8 mouse cellular contexts compared by ENCODE assay signal in genomic region chr15:84668938-84669747, GRCm38 (mm10). TPM values are rescaled to one million over a fixed set of nuclear protein-coding genes. Genes with fewer than 3 reads are reported as not detected.
DNase-seq lines count a peak whose midpoint lies in the region; ATAC-seq and TF ChIP-seq lines count a peak whose summit lies in the region.

TSS of gene Prr5 (plus strand) at chr15:84669620.

- no peak within 1 kb of the TSS for H3K27ac ChIP-seq in heart, embryonic 12.5 days (ENCODE audit: poor library complexity, severe bottlenecking)
- H3K27ac ChIP-seq in hindbrain, postnatal 0 days: peak within 1 kb of the TSS; percentile 46; the same call in 1 of the 2 replicates
- H3K27ac ChIP-seq in limb, embryonic 13.5 days: no peak within 1 kb of the TSS

- no peak within 1 kb of the TSS for H3K4me3 ChIP-seq in heart, embryonic 12.5 days
- H3K4me3 ChIP-seq in hindbrain, postnatal 0 days (ENCODE audit: low read length): no peak within 1 kb of the TSS
- no peak within 1 kb of the TSS for H3K4me3 ChIP-seq in limb, embryonic 13.5 days

- H3K36me3 ChIP-seq in heart, embryonic 12.5 days: no peaks in the 10 kb centered on the region
- H3K36me3 ChIP-seq in hindbrain, postnatal 0 days (ENCODE audit: insufficient read depth, low read length): no peaks in the 10 kb centered on the region
- no peaks in the 10 kb centered on the region for H3K36me3 ChIP-seq in limb, embryonic 13.5 days

- no peak within 1 kb of the TSS for H3K9ac ChIP-seq in heart, embryonic 12.5 days
- no peak within 1 kb of the TSS; the same call in 1 of the 2 replicates for H3K9ac ChIP-seq in hindbrain, postnatal 0 days (replicated peaks; ENCODE audit: low read length)
- peak within 1 kb of the TSS; percentile 13; the same call in 1 of the 2 replicates for H3K9ac ChIP-seq in limb, embryonic 13.5 days

- ATAC-seq in heart, embryonic 12.5 days (ENCODE audit: insufficient number of reproducible peaks, low FRiP score): no peak
- ATAC-seq in hindbrain, postnatal 0 days: no peak
- ATAC-seq in limb, embryonic 13.5 days (ENCODE audit: low FRiP score, low read depth): no peak

- H3K4me2 ChIP-seq in heart, embryonic 12.5 days: no peak within 1 kb of the TSS
- no peak within 1 kb of the TSS for H3K4me2 ChIP-seq in hindbrain, postnatal 0 days (ENCODE audit: low read depth, low read length)
- no peak within 1 kb of the TSS for H3K4me2 ChIP-seq in limb, embryonic 13.5 days (replicated peaks)

- DNase-seq in heart, postnatal 36 days: no peak
- peak; percentile 40 for DNase-seq in adipocyte (ENCODE audit: low spot score)
- DNase-seq in hindbrain, postnatal 0 days (ENCODE audit: low spot score): no peak
- DNase-seq in frontal cortex, postnatal 25 days (ENCODE audit: low spot score in 2 of 2): no peak
- no peak for DNase-seq in embryo, embryonic 10.5 days (ENCODE audit: low spot score)
- no peak for DNase-seq in thymus, postnatal 25 days

- H3K9me3 ChIP-seq in heart, embryonic 12.5 days (replicated peaks): no peaks in the 10 kb centered on the region
- no peaks in the 10 kb centered on the region for H3K9me3 ChIP-seq in hindbrain, postnatal 0 days (ENCODE audit: low read length)
- H3K9me3 ChIP-seq in limb, embryonic 13.5 days: no peaks in the 10 kb centered on the region

- H3K27me3 ChIP-seq in heart, embryonic 12.5 days (replicated peaks): peaks cover 11% of the 10 kb centered on the region; the same call in 1 of the 2 replicates
- H3K27me3 ChIP-seq in hindbrain, postnatal 0 days (ENCODE audit: insufficient read depth, low read length): no peaks in the 10 kb centered on the region
- peaks cover 13% of the 10 kb centered on the region for H3K27me3 ChIP-seq in limb, embryonic 13.5 days

- TF ChIP-seq CTCF in hindbrain, postnatal 0 days (IDR thresholded peaks at IDR 0.05; ENCODE audit: low read depth): no peak

- intact Hi-C loops in heart, postnatal 36 days (cut with DNase I): no loop called here

- 54% methylated on average over 14 of the region's 14 CpGs for WGBS in heart, embryonic 12.5 days
- WGBS in hindbrain, postnatal 0 days: 48% methylated on average over 14 of the region's 14 CpGs
- WGBS in limb, embryonic 13.5 days: 73% methylated on average over 14 of the region's 14 CpGs

- H3K4me1 ChIP-seq in heart, embryonic 12.5 days (replicated peaks): peaks cover 40% of the 10 kb centered on the region
- peaks cover 26% of the 10 kb centered on the region for H3K4me1 ChIP-seq in hindbrain, postnatal 0 days (ENCODE audit: insufficient read depth, low read length)
- H3K4me1 ChIP-seq in limb, embryonic 13.5 days: peaks cover 12% of the 10 kb centered on the region

RNA-seq across cellular contexts. Expression of gene Prr5, which starts in this region (rescaled TPM):
- 23.1 and 25.5 TPM in 2 replicates for polyA plus RNA-seq in heart, embryonic 12.5 days (2016; fragmentation: Nextera tagmentation; extraction: Ambion mirVana)
- total RNA-seq in heart, postnatal 36 days (2021): 1 to 10 TPM; 3.1 to 3.7 TPM
- 25.5 and 34.2 TPM in 2 replicates for total RNA-seq in hindbrain, postnatal 0 days (2014; rRNA removed)
- 33.2 and 36.6 TPM in 2 replicates for polyA plus RNA-seq in hindbrain, postnatal 0 days (2015; fragmentation: Nextera tagmentation; extraction: Ambion mirVana)
- 31.1 and 31.8 TPM in 2 replicates for polyA plus RNA-seq in limb, embryonic 13.5 days (2015; fragmentation: Nextera tagmentation; extraction: Ambion mirVana)
